Mouse (Mus musculus) spleen, adult 2 months (tissue): ENCODE measurements around the gene Pou2f3. TPM values are rescaled to one million over a fixed set of nuclear protein-coding genes. Genes with fewer than 3 reads are reported as not detected.

ENCODE experiments used
- DNase-seq, 2 experiments: peaks; one replicate each; pipeline versions ENCODE4 v3.0.0 to v3.0.0-alpha.2; 2012 to 2021; ENCODE audit warnings: low spot score in 2 of 2, low read depth in 1 of 2
- H3K27ac ChIP-seq: fragments of 200-500 bp; 2 replicates; pipeline ENCODE4 v1.5.1; 2012; ENCODE audit warnings: low read length, inconsistent platforms; ENCODE audit not compliant: insufficient read depth
- H3K27me3 ChIP-seq: fragments of 200-500 bp; 2 replicates; pipeline ENCODE4 v1.6.1; 2012; ENCODE audit warnings: mild to moderate bottlenecking, moderate library complexity, low read length, inconsistent platforms; ENCODE audit not compliant: control insufficient read depth, insufficient read depth
- H3K36me3 ChIP-seq: fragments of 200-500 bp; 2 replicates; pipeline ENCODE4 v1.6.1; 2012; ENCODE audit warnings: mild to moderate bottlenecking, low read length, inconsistent platforms; ENCODE audit not compliant: control insufficient read depth, insufficient read depth
- H3K4me1 ChIP-seq: fragments of 200-500 bp; 2 replicates; pipeline ENCODE4 v1.6.1; 2011; ENCODE audit warnings: inconsistent platforms; ENCODE audit not compliant: control insufficient read depth, insufficient read depth, insufficient read length
- H3K4me3 ChIP-seq: fragments of 200-500 bp; 2 replicates; pipeline ENCODE4 v1.5.1; 2011; ENCODE audit warnings: mild to moderate bottlenecking, inconsistent platforms; ENCODE audit not compliant: insufficient read depth, insufficient read length; ENCODE audit errors: extremely low read depth
- CTCF ChIP-seq: fragments of 200-500 bp; IDR thresholded peaks from 2 replicates; pipeline ENCODE4 v1.5.1; 2011; ENCODE audit warnings: mild to moderate bottlenecking, inconsistent platforms; ENCODE audit not compliant: insufficient read depth, insufficient read length, insufficient replicate concordance; ENCODE audit errors: extremely low read depth
- POLR2A ChIP-seq: fragments of 200-500 bp; IDR thresholded peaks from 2 replicates; pipeline ENCODE4 v1.6.1; 2011; ENCODE audit warnings: low read depth, low read length, inconsistent platforms
- WGBS: fragments of 180-500 bp; shearing (Covaris S2); methylation state at CpG from one replicate; pipeline ENCODE4 v1.1.7; 2018; 5-methylcytosine and 5-hydroxymethylcytosine counted together
- polyA plus RNA-seq: library from polyadenylated mRNA; depleted of rRNA; stranded (reverse); fragments of >200 nt; gene quantifications from 2 replicates; pipeline ENCODE4 v1.2.3, GENCODE M21; 2012

The Pou2f3 gene
- polyA plus RNA-seq, 1 experiment, result not detected

- no peak for DNase-seq
- Histone ChIP-seq H3K4me3 (no peak overlapping the region), H3K27ac (no peak overlapping the region), H3K36me3 (no peaks in the 10 kb centered on the region), H3K27me3 (peaks cover 7% of the 10 kb centered on the region), H3K4me1 (no peaks in the 10 kb centered on the region)
- no peak for TF ChIP-seq CTCF
- no peak for TF ChIP-seq POLR2A
- 7% methylated on average over 41 of the region's 41 CpGs for WGBS
Measured at GRCm38 (mm10) chr9:43205343-43206021, 4.7 kb downstream of the Pou2f3 start.

GRCm38 (mm10) chr9:43200212-43200611 lies 10.0 kb downstream of the Pou2f3 start:
- Histone ChIP-seq H3K27me3 (no peaks in the 10 kb centered on the region), H3K27ac (no peak overlapping the region), H3K4me3 (no peak overlapping the region), H3K4me1 (no peaks in the 10 kb centered on the region), H3K36me3 (no peaks in the 10 kb centered on the region)
- DNase-seq, result no peak
- TF ChIP-seq POLR2A (no peak), CTCF (no peak)
- 16% methylated on average over 5 of the region's 5 CpGs for WGBS

- Histone ChIP-seq H3K27ac (no peak overlapping the region), H3K27me3 (no peaks in the 10 kb centered on the region), H3K4me1 (no peaks in the 10 kb centered on the region), H3K4me3 (no peak overlapping the region), H3K36me3 (no peaks in the 10 kb centered on the region)
- WGBS, result 33% methylated on average over 9 of the region's 9 CpGs
- DNase-seq, result no peak
- TF ChIP-seq CTCF (no peak), POLR2A (no peak)
Measured at GRCm38 (mm10) chr9:43194001-43194400, 16.2 kb downstream of the Pou2f3 start.

- 53% methylated on average over 4 of the region's 4 CpGs for WGBS
- no peaks in the 10 kb centered on the region for H3K27me3 ChIP-seq
- H3K36me3 ChIP-seq, result no peaks in the 10 kb centered on the region
- no peak overlapping the region for H3K27ac ChIP-seq
- TF ChIP-seq POLR2A (no peak), CTCF (no peak)
- no peaks in the 10 kb centered on the region for H3K4me1 ChIP-seq
- H3K4me3 ChIP-seq, result no peak overlapping the region
- DNase-seq, result no peak
Measured at GRCm38 (mm10) chr9:43191561-43191960, 18.6 kb downstream of the Pou2f3 start.

- H3K36me3 ChIP-seq, result no peaks in the 10 kb centered on the region
- H3K4me1 ChIP-seq, result no peaks in the 10 kb centered on the region
- no peaks in the 10 kb centered on the region for H3K27me3 ChIP-seq
- no peak overlapping the region for H3K27ac ChIP-seq
- H3K4me3 ChIP-seq, result no peak overlapping the region
- TF ChIP-seq POLR2A (no peak), CTCF (no peak)
- DNase-seq, result no peak
- 64% methylated on average over 3 of the region's 3 CpGs for WGBS
Measured at GRCm38 (mm10) chr9:43189021-43189356, 21.2 kb downstream of the Pou2f3 start.

GRCm38 (mm10) chr9:43188309-43189020 lies 21.7 kb downstream of the Pou2f3 start:
- H3K27ac ChIP-seq, result no peak overlapping the region
- DNase-seq, result no peak
- no peaks in the 10 kb centered on the region for H3K36me3 ChIP-seq
- no peak overlapping the region for H3K4me3 ChIP-seq
- no peaks in the 10 kb centered on the region for H3K27me3 ChIP-seq
- 74% methylated on average over 12 of the region's 12 CpGs for WGBS
- H3K4me1 ChIP-seq, result no peaks in the 10 kb centered on the region
- TF ChIP-seq POLR2A, result no peak
- no peak for TF ChIP-seq CTCF

- Histone ChIP-seq H3K4me3 (no peak overlapping the region), H3K27me3 (no peaks in the 10 kb centered on the region), H3K4me1 (no peaks in the 10 kb centered on the region), H3K36me3 (no peaks in the 10 kb centered on the region), H3K27ac (no peak overlapping the region)
- no peak for DNase-seq
- no peak for TF ChIP-seq POLR2A
- no peak for TF ChIP-seq CTCF
- 76% methylated on average over 5 of the region's 5 CpGs for WGBS
Measured at GRCm38 (mm10) chr9:43179614-43180013, 30.6 kb downstream of the Pou2f3 start.
